Comparison of ENCODE assay signal across 8 mouse cellular contexts in genomic region chr16:55821997-55822740, GRCm38 (mm10). TPM values are rescaled to one million over a fixed set of nuclear protein-coding genes. Genes with fewer than 3 reads are reported as not detected.
DNase-seq lines count a peak whose midpoint lies in the region; ATAC-seq and TF ChIP-seq lines count a peak whose summit lies in the region.

No protein-coding gene starts in this region.

- TF ChIP-seq CTCF in liver, embryonic 14.5 days (IDR thresholded peaks at IDR 0.05; ENCODE audit: low read depth), result peak; percentile 3; the same call in 1 of the 2 replicates

- WGBS in heart, embryonic 14.5 days, result under 1% methylated on average over 65 of the region's 67 CpGs
- whole genome bisulfite sequencing in liver, embryonic 14.5 days (ENCODE audit: insufficient replicate concordance), result under 1% methylated on average over 67 of the region's 67 CpGs
- WGBS in stomach, embryonic 15.5 days, result under 1% methylated on average over 65 of the region's 67 CpGs

- H3K4me2 ChIP-seq in heart, embryonic 14.5 days (ENCODE audit: low read length), result peak overlapping the region; percentile 88
- H3K4me2 ChIP-seq in liver, embryonic 14.5 days (ENCODE audit: low read depth), result peak overlapping the region; percentile 91
- H3K4me2 ChIP-seq in stomach, embryonic 15.5 days, result peak overlapping the region; percentile 65

- DNase-seq in CD8-positive naive resting alpha-beta T cell, adult 2 months (ENCODE audit: low read depth in 2 of 2, low spot score in 2 of 2), result peak; percentile 77
- DNase-seq in c-Kit-negative CD71-positive TER-119-positive erythroid progenitor cells, embryonic 14.5 days (ENCODE audit: low read depth, low spot score), result peak; percentile 42
- DNase-seq in fibroblast of lung, adult 2 months (ENCODE audit: low read depth), result peak; percentile 70
- DNase-seq in kidney, postnatal 14 days, result peak; percentile 97
- DNase-seq in liver, embryonic 14.5 days (ENCODE audit: low read depth in 3 of 3, low spot score in 3 of 3), result peak; percentile 71 to 78 (median 74)
- DNase-seq in neural tube, embryonic 10.5 days (ENCODE audit: extremely low spot score, low spot score), result peak; percentile 88

- ATAC-seq in heart, embryonic 14.5 days (ENCODE audit: insufficient number of reproducible peaks, insufficient read depth, low FRiP score, low read depth), result peak; percentile 93
- peak; percentile 92 for ATAC-seq in liver, embryonic 14.5 days (ENCODE audit: insufficient read depth)
- peak; percentile 95 for ATAC-seq in stomach, embryonic 15.5 days (ENCODE audit: insufficient read depth, low FRiP score, low read depth)

- H3K9ac ChIP-seq in heart, embryonic 14.5 days (ENCODE audit: low read length), result peak overlapping the region; percentile 93
- H3K9ac ChIP-seq in liver, embryonic 14.5 days (replicated peaks), result peak overlapping the region; percentile 72
- peak overlapping the region; percentile 80 for H3K9ac ChIP-seq in stomach, embryonic 15.5 days

- H3K4me3 ChIP-seq in heart, embryonic 14.5 days (ENCODE audit: control insufficient read depth in 1 of 2, insufficient read depth in 1 of 2, low read depth in 1 of 2, low read length in 2 of 2), result peak overlapping the region; percentile 60 to 93
- H3K4me3 ChIP-seq in liver, embryonic 14.5 days (ENCODE audit: insufficient read depth in 1 of 2, low read depth in 2 of 2, low read length in 2 of 2), result peak overlapping the region; percentile 68 to 74
- H3K4me3 ChIP-seq in stomach, embryonic 15.5 days (replicated peaks), result peak overlapping the region; percentile 68

- H3K27me3 ChIP-seq in heart, embryonic 14.5 days (ENCODE audit: control insufficient read depth, insufficient read depth, low read length), result no peaks in the 10 kb centered on the region
- peaks cover 13% of the 10 kb centered on the region for H3K27me3 ChIP-seq in liver, embryonic 14.5 days (ENCODE audit: control insufficient read depth, insufficient read depth, low read length)
- no peaks in the 10 kb centered on the region for H3K27me3 ChIP-seq in stomach, embryonic 15.5 days (replicated peaks)

- no peaks in the 10 kb centered on the region for H3K9me3 ChIP-seq in heart, embryonic 14.5 days (ENCODE audit: control insufficient read depth, low read length)
- H3K9me3 ChIP-seq in liver, embryonic 14.5 days (ENCODE audit: control insufficient read depth, low read length), result no peaks in the 10 kb centered on the region
- no peaks in the 10 kb centered on the region for H3K9me3 ChIP-seq in stomach, embryonic 15.5 days

- peaks cover 17% of the 10 kb centered on the region for H3K36me3 ChIP-seq in heart, embryonic 14.5 days (ENCODE audit: control insufficient read depth, insufficient read depth, low read length)
- H3K36me3 ChIP-seq in liver, embryonic 14.5 days (replicated peaks; ENCODE audit: control insufficient read depth, insufficient read depth, low read depth), result peaks cover 3% of the 10 kb centered on the region
- H3K36me3 ChIP-seq in stomach, embryonic 15.5 days, result peaks cover 9% of the 10 kb centered on the region; the same call in 1 of the 2 replicates

- 0 out of 2 replicates have a peak, but pooled peaks have one; percentile 19 for TF ChIP-seq EP300 in liver, embryonic 14.5 days (IDR thresholded peaks at IDR 0.05; ENCODE audit: low read depth)

- peaks cover 8 to 24% of the 10 kb centered on the region in 2 experiments for H3K4me1 ChIP-seq in heart, embryonic 14.5 days (ENCODE audit: control insufficient read depth in 2 of 2, insufficient read depth in 2 of 2, low read length in 2 of 2)
- peaks cover 0 to 4% of the 10 kb centered on the region in 2 experiments; a peak in 2 of 4 replicates for H3K4me1 ChIP-seq in liver, embryonic 14.5 days (replicated peaks; ENCODE audit: control insufficient read depth in 2 of 2, insufficient read depth in 2 of 2, low read length in 1 of 2)
- H3K4me1 ChIP-seq in stomach, embryonic 15.5 days, result peaks cover 17% of the 10 kb centered on the region; the same call in 1 of the 2 replicates

- H3K27ac ChIP-seq in heart, embryonic 14.5 days (replicated peaks in 1 of 2; ENCODE audit: control insufficient read depth in 1 of 2, insufficient read depth in 1 of 2, low read depth in 2 of 2, low read length in 2 of 2), result peak overlapping the region; percentile 90 to 92
- H3K27ac ChIP-seq in liver, embryonic 14.5 days, result no peak overlapping the region
- peak overlapping the region; percentile 97 for H3K27ac ChIP-seq in stomach, embryonic 15.5 days

RNA-seq across cellular contexts. Expression of gene Nfkbiz, which starts 16.5 kb away (rescaled TPM):
- polyA plus RNA-seq in heart, embryonic 14.5 days (2014; fragmentation: Nextera tagmentation; extraction: Ambion mirVana), result 2.7 and 3.1 TPM in 2 replicates
- 2.1 and 2.4 TPM in 2 replicates for polyA plus RNA-seq in liver, embryonic 14.5 days (2012; rRNA removed)
- 1.7 and 1.9 TPM in 2 replicates for polyA plus RNA-seq in liver, embryonic 14.5 days (2014; fragmentation: Nextera tagmentation; extraction: Ambion mirVana)
- polyA plus RNA-seq in stomach, embryonic 15.5 days (2015; fragmentation: Nextera tagmentation; extraction: Ambion mirVana), result 8.1 and 9.4 TPM in 2 replicates

Comparison
In these comparisons a context has a peak if more than half of its experiments do, and no peak if none do; other contexts are left out.
1. DNase-seq: peak in every context shown above with its lines; median percentile 97 in kidney, postnatal 14 days; 88 in neural tube, embryonic 10.5 days; 77 in CD8-positive naive resting alpha-beta T cell, adult 2 months; 74 in liver, embryonic 14.5 days; 70 in fibroblast of lung, adult 2 months; 42 in c-Kit-negative CD71-positive TER-119-positive erythroid progenitor cells, embryonic 14.5 days.